Mouse (Mus musculus) hematopoietic multipotent progenitor cell, adult 10-12 weeks (in vitro differentiated cells): ENCODE results near the gene Olfr1193. TPM values are rescaled to one million over a fixed set of nuclear protein-coding genes. Genes with fewer than 3 reads are reported as not detected.

Experiments used
- polyA plus RNA-seq: library from polyadenylated mRNA; stranded (reverse); fragments of >175 nt; gene quantifications from 2 replicates; pipeline ENCODE4 v1.2.3, GENCODE M21; 2012; ENCODE audit warnings: low replicate concordance

Gene Olfr1193
- not detected in 2 replicates for polyA plus RNA-seq

GRCm38 (mm10) chr2:88675328-88675727 lies at the start of gene Olfr1193:
Olfr1193 (plus strand) TSS chr2:88675628.

GRCm38 (mm10) chr2:88640242-88640641 lies 35.2 kb upstream of the Olfr1193 start, which contains the start of gene Olfr1191-ps1:
Olfr1191-ps1 (plus strand) TSS chr2:88640542.

GRCm38 (mm10) chr2:88648209-88648608 lies 27.2 kb upstream of the Olfr1193 start, which contains the start of gene Olfr1192-ps1:
Olfr1192-ps1 (plus strand) TSS chr2:88648509.

GRCm38 (mm10) chr2:88689087-88689486 lies 13.7 kb downstream of the Olfr1193 start, which contains the start of gene Olfr1195:
Olfr1195 (minus strand) TSS chr2:88689187.

GRCm38 (mm10) chr2:88704497-88704896 lies 29.1 kb downstream of the Olfr1193 start, which contains the start of gene Olfr1196:
Olfr1196 (minus strand) TSS chr2:88704597.

Other genes starting within 250 kb of the Olfr1193 start
- not detected in 2 replicates for gene Olfr1181, start 249.5 kb upstream of the Olfr1193 start, polyA plus RNA-seq
- not detected in 2 replicates for gene Gm13757, start 226.5 kb upstream of the Olfr1193 start, polyA plus RNA-seq
- not detected in 2 replicates for gene Olfr1183, start 220.8 kb upstream of the Olfr1193 start, polyA plus RNA-seq
- gene Olfr1184, start 192.0 kb upstream of the Olfr1193 start, polyA plus RNA-seq = not detected in 2 replicates
- gene Olfr1185-ps1, start 182.3 kb upstream of the Olfr1193 start, polyA plus RNA-seq = not detected in 2 replicates
- not detected in 2 replicates for gene Olfr1186, start 157.1 kb upstream of the Olfr1193 start, polyA plus RNA-seq
- gene Olfr1188, start 118.7 kb upstream of the Olfr1193 start, polyA plus RNA-seq = not detected in 2 replicates
- gene Olfr1189, start 89.2 kb upstream of the Olfr1193 start, polyA plus RNA-seq = not detected in 2 replicates
- not detected in 2 replicates for gene Olfr1191-ps1, start 35.1 kb upstream of the Olfr1193 start, polyA plus RNA-seq
- not detected in 2 replicates for gene Olfr1192-ps1, start 27.1 kb upstream of the Olfr1193 start, polyA plus RNA-seq
- gene Olfr1195, start 13.6 kb downstream of the Olfr1193 start, polyA plus RNA-seq = not detected in 2 replicates
- not detected in 2 replicates for gene Olfr1196, start 29.0 kb downstream of the Olfr1193 start, polyA plus RNA-seq
- not detected in 2 replicates for gene Olfr1197, start 56.7 kb downstream of the Olfr1193 start, polyA plus RNA-seq
- not detected in 2 replicates for gene Olfr1198, start 75.7 kb downstream of the Olfr1193 start, polyA plus RNA-seq
- gene Olfr1199, start 84.8 kb downstream of the Olfr1193 start, polyA plus RNA-seq = not detected in 2 replicates
- gene Olfr1200, start 94.9 kb downstream of the Olfr1193 start, polyA plus RNA-seq = not detected in 2 replicates
- gene Olfr1201, start 117.4 kb downstream of the Olfr1193 start, polyA plus RNA-seq = not detected in 2 replicates
- gene Olfr1202, start 138.9 kb downstream of the Olfr1193 start, polyA plus RNA-seq = not detected in 2 replicates
- not detected in 2 replicates for gene Olfr1205, start 154.1 kb downstream of the Olfr1193 start, polyA plus RNA-seq
- not detected in 2 replicates for gene Olfr1204, start 173.7 kb downstream of the Olfr1193 start, polyA plus RNA-seq
- gene Olfr1206, start 187.6 kb downstream of the Olfr1193 start, polyA plus RNA-seq = not detected in 2 replicates
- not detected in 2 replicates for gene Olfr1208, start 226.7 kb downstream of the Olfr1193 start, polyA plus RNA-seq
- not detected in 2 replicates for gene Olfr1209, start 239.5 kb downstream of the Olfr1193 start, polyA plus RNA-seq